18 mouse cellular contexts compared by ENCODE assay signal in genomic region chr4:108433341-108433740, GRCm38 (mm10). TPM values are rescaled to one million over a fixed set of nuclear protein-coding genes. Genes with fewer than 3 reads are reported as not detected.
DNase-seq lines count a peak whose midpoint lies in the region; ATAC-seq and TF ChIP-seq lines count a peak whose summit lies in the region.
"Had no signal": no experiment of that assay in that cellular context is flagged by ENCODE, and none has a peak within 500 bp of the region (broad histone marks: within the 10 kb centered on the region; RNA-seq: fewer than 3 reads in every experiment).

No protein-coding gene starts in this region.

- H3K27me3 ChIP-seq in heart, embryonic 13.5 days (replicated peaks) = no peaks in the 10 kb centered on the region
- H3K27me3 ChIP-seq in testis, adult 2 months (ENCODE audit: control insufficient read depth, insufficient read depth, low read length) = no peaks in the 10 kb centered on the region
- H3K27me3 ChIP-seq in limb, embryonic 12.5 days = no peaks in the 10 kb centered on the region
- no peaks in the 10 kb centered on the region for H3K27me3 ChIP-seq in kidney, embryonic 15.5 days
- H3K27me3 ChIP-seq: lung, embryonic 15.5 days had no signal

- H3K4me3 ChIP-seq in heart, embryonic 13.5 days = no peak overlapping the region
- H3K4me3 ChIP-seq in testis, adult 2 months (ENCODE audit: control insufficient read depth, low read depth, low read length) = peak overlapping the region; percentile 25; the same call in 1 of the 2 replicates
- H3K4me3 ChIP-seq in limb, embryonic 12.5 days (replicated peaks) = no peak overlapping the region
- H3K4me3 ChIP-seq in kidney, embryonic 15.5 days (replicated peaks) = no peak overlapping the region
- H3K4me3 ChIP-seq: lung, embryonic 15.5 days had no signal

- intact Hi-C loops in heart, postnatal 10 days (cut with DNase I) = no loop called here

- H3K9ac ChIP-seq in heart, embryonic 13.5 days = no peak overlapping the region
- no peak overlapping the region for H3K9ac ChIP-seq in limb, embryonic 12.5 days (replicated peaks)
- no peak overlapping the region for H3K9ac ChIP-seq in kidney, embryonic 15.5 days
- H3K9ac ChIP-seq: lung, embryonic 15.5 days had no signal

- H3K36me3 ChIP-seq in heart, embryonic 13.5 days = no peaks in the 10 kb centered on the region
- H3K36me3 ChIP-seq in testis, adult 2 months (ENCODE audit: control insufficient read depth, insufficient read depth, low read length) = no peaks in the 10 kb centered on the region
- no peaks in the 10 kb centered on the region for H3K36me3 ChIP-seq in limb, embryonic 12.5 days
- no peaks in the 10 kb centered on the region for H3K36me3 ChIP-seq in kidney, embryonic 15.5 days
- H3K36me3 ChIP-seq: lung, embryonic 15.5 days had no signal

- H3K9me3 ChIP-seq in heart, embryonic 13.5 days = no peaks in the 10 kb centered on the region
- H3K9me3 ChIP-seq in limb, embryonic 12.5 days = no peaks in the 10 kb centered on the region
- H3K9me3 ChIP-seq in kidney, embryonic 15.5 days (replicated peaks) = no peaks in the 10 kb centered on the region
- H3K9me3 ChIP-seq: lung, embryonic 15.5 days had no signal

- WGBS in heart, embryonic 13.5 days = 41% methylated on average over 6 of the region's 6 CpGs
- WGBS in limb, embryonic 12.5 days = 9% methylated on average over 6 of the region's 6 CpGs
- WGBS in kidney, embryonic 15.5 days = 29% methylated on average over 6 of the region's 6 CpGs

- peaks cover 36% of the 10 kb centered on the region for H3K4me1 ChIP-seq in heart, embryonic 13.5 days
- no peaks in the 10 kb centered on the region for H3K4me1 ChIP-seq in testis, adult 2 months (ENCODE audit: control insufficient read depth, insufficient read depth, low read length)
- peaks cover 68% of the 10 kb centered on the region for H3K4me1 ChIP-seq in limb, embryonic 12.5 days (replicated peaks)
- H3K4me1 ChIP-seq in kidney, embryonic 15.5 days = peaks cover 21% of the 10 kb centered on the region

- H3K27ac ChIP-seq in heart, embryonic 13.5 days (replicated peaks) = 0 out of 2 replicates have a peak overlapping the region, but pooled peaks have one; percentile 16
- no peak overlapping the region for H3K27ac ChIP-seq in testis, adult 2 months (ENCODE audit: control insufficient read depth, insufficient read depth, low read depth, low read length)
- peak overlapping the region; percentile 89 for H3K27ac ChIP-seq in limb, embryonic 12.5 days
- H3K27ac ChIP-seq in kidney, embryonic 15.5 days = no peak overlapping the region
- H3K27ac ChIP-seq: lung, embryonic 15.5 days had no signal

- H3K4me2 ChIP-seq in heart, embryonic 13.5 days = no peak overlapping the region
- H3K4me2 ChIP-seq in limb, embryonic 12.5 days = peak overlapping the region; percentile 16
- H3K4me2 ChIP-seq in kidney, embryonic 15.5 days = no peak overlapping the region
- H3K4me2 ChIP-seq: lung, embryonic 15.5 days had no signal

- no peak for ATAC-seq in heart, embryonic 13.5 days (ENCODE audit: extremely low read depth, insufficient number of reproducible peaks, low FRiP score, low TSS enrichment)
- peak; percentile 60; the same call in 1 of the 2 replicates for ATAC-seq in limb, embryonic 12.5 days (ENCODE audit: insufficient number of reproducible peaks, insufficient read depth, low FRiP score, low TSS enrichment, low read depth)
- ATAC-seq in kidney, embryonic 15.5 days (replicated peaks; ENCODE audit: low FRiP score) = no peak

- no peak for DNase-seq in heart, postnatal 10 days
- DNase-seq in testis, postnatal 10 days (ENCODE audit: low spot score) = no peak
- no peak for DNase-seq in spleen, postnatal 10 days (ENCODE audit: low spot score in 2 of 2)
- DNase-seq in kidney, adult 18-20 months = no peak
- DNase-seq: adrenal gland, postnatal 14 days; cerebellum, postnatal 25 days; heart, adult 18-20 months; heart, postnatal 14 days; kidney, postnatal 36 days; left cerebral cortex, postnatal 4 days had no signal

- no peak for TF ChIP-seq POLR2A in testis, adult 2 months (IDR thresholded peaks at IDR 0.05; ENCODE audit: control insufficient read depth, low read depth, low read length)

- no peak for TF ChIP-seq CTCF in testis, adult 2 months (IDR thresholded peaks at IDR 0.05; ENCODE audit: control insufficient read depth, insufficient read depth, insufficient replicate concordance, low read depth, low read length)

RNA-seq across cellular contexts. Expression of gene Tut4, which starts 25.9 kb away (rescaled TPM):
- polyA plus RNA-seq in heart, embryonic 13.5 days (2015; fragmentation: Nextera tagmentation; extraction: Ambion mirVana) = 44.4 and 45.6 TPM in 2 replicates
- 10 to 100 TPM; 41.0 to 43.8 TPM for total RNA-seq in heart, postnatal 10 days (2021)
- polyA plus RNA-seq in testis, adult 2 months (2012; rRNA removed) = 46.8 and 49.2 TPM in 2 replicates
- 144 and 154 TPM in 2 replicates for polyA plus RNA-seq in limb, embryonic 12.5 days (2016; fragmentation: Nextera tagmentation; extraction: Ambion mirVana)
- 70.3 and 74.0 TPM in 2 replicates for polyA plus RNA-seq in kidney, embryonic 15.5 days (2015; fragmentation: Nextera tagmentation; extraction: Ambion mirVana)

RNA-seq across cellular contexts. Expression of gene Gpx7, which starts 26.6 kb away (rescaled TPM):
- polyA plus RNA-seq in heart, embryonic 13.5 days (2015; fragmentation: Nextera tagmentation; extraction: Ambion mirVana) = 61.6 and 61.9 TPM in 2 replicates
- 10 to 100 TPM; 22.3 to 22.6 TPM for total RNA-seq in heart, postnatal 10 days (2021)
- 1.1 and 1.6 TPM in 2 replicates for polyA plus RNA-seq in testis, adult 2 months (2012; rRNA removed)
- 62.0 and 62.9 TPM in 2 replicates for polyA plus RNA-seq in limb, embryonic 12.5 days (2016; fragmentation: Nextera tagmentation; extraction: Ambion mirVana)
- 62.3 and 69.4 TPM in 2 replicates for polyA plus RNA-seq in kidney, embryonic 15.5 days (2015; fragmentation: Nextera tagmentation; extraction: Ambion mirVana)

RNA-seq across cellular contexts. Expression of gene Shisal2a, which starts 50.2 kb away (rescaled TPM):
- polyA plus RNA-seq in heart, embryonic 13.5 days (2015; fragmentation: Nextera tagmentation; extraction: Ambion mirVana) = 1.1 and 1.8 TPM in 2 replicates
- not detected for total RNA-seq in heart, postnatal 10 days (2021)
- polyA plus RNA-seq in testis, adult 2 months (2012; rRNA removed) = 0.43 TPM in 1 of 2 replicates, not detected in the other
- 8.1 and 9.4 TPM in 2 replicates for polyA plus RNA-seq in limb, embryonic 12.5 days (2016; fragmentation: Nextera tagmentation; extraction: Ambion mirVana)
- polyA plus RNA-seq in kidney, embryonic 15.5 days (2015; fragmentation: Nextera tagmentation; extraction: Ambion mirVana) = 1.0 and 1.7 TPM in 2 replicates
- total RNA-seq: gastrocnemius, adult 18-20 months; heart, adult 18-20 months; heart, postnatal 14 days; layer of hippocampus, postnatal 25 days; left cerebral cortex, postnatal 4 days; megakaryocyte, adult 5-6 weeks had no signal

Comparison
In these comparisons a context has a peak if more than half of its experiments do, and no peak if none do; other contexts are left out.
1. H3K27ac ChIP-seq: peak in heart, embryonic 13.5 days (single experiment) and limb, embryonic 12.5 days (single experiment); none in testis, adult 2 months (single experiment) and kidney, embryonic 15.5 days (single experiment).
2. RNA of gene Gpx7, which starts 26.6 kb away (polyA plus RNA-seq): 62.3 to 69.4 TPM in kidney, embryonic 15.5 days, 62.0 to 62.9 TPM in limb, embryonic 12.5 days and 61.6 to 61.9 TPM in heart, embryonic 13.5 days; 1.1 to 1.6 TPM in testis, adult 2 months; every median in the first group is over 10 times any median in the second.